Mouse (Mus musculus): ENCODE measurements at regions not wholly inside any gene's neighbourhood (a gene's known extent, or its start where the extent isn't known, plus 50 kb on each side); places are given as distances from the start of the nearest gene placed in this dataset.

GRCm38 (mm10) chr8:89171561-89171960, 127.6 kb upstream of the Sall1 start:
- H3K27ac ChIP-seq (replicated peaks; ENCODE audit: insufficient read depth, low read depth, low read length): no peak overlapping the region
- H3K79me2 ChIP-seq (ENCODE audit: control insufficient read depth, insufficient read depth, low read length): no peaks in the 10 kb centered on the region
- H3K27me3 ChIP-seq (ENCODE audit: control insufficient read depth, insufficient read depth, low read length): no peaks in the 10 kb centered on the region
- no peak overlapping the region for H3K9ac ChIP-seq (ENCODE audit: low read depth, low read length)
- no peak overlapping the region for H3K4me3 ChIP-seq (ENCODE audit: insufficient read depth, low read depth, low read length)
- no peaks in the 10 kb centered on the region for H3K4me1 ChIP-seq (ENCODE audit: control insufficient read depth, insufficient read depth, low read length)
- no peak for DNase-seq (ENCODE audit: extremely low read depth, low read depth, low spot score)
- TF ChIP-seq CTCF (IDR thresholded peaks at IDR 0.05; ENCODE audit: low read depth, low read length): no peak
- TF ChIP-seq POLR2A (IDR thresholded peaks at IDR 0.05; ENCODE audit: extremely low read depth, insufficient read depth, low read length): no peak
- no peaks in the 10 kb centered on the region for H3K36me3 ChIP-seq (ENCODE audit: control insufficient read depth, insufficient read depth, low read length)
- WGBS: 89% methylated on average over 5 of the region's 5 CpGs

- no peaks in the 10 kb centered on the region for H3K79me2 ChIP-seq (ENCODE audit: control insufficient read depth, insufficient read depth, low read length)
- no peak for DNase-seq (ENCODE audit: extremely low read depth, low read depth, low spot score)
- H3K4me3 ChIP-seq (ENCODE audit: insufficient read depth, low read depth, low read length): no peak overlapping the region
- no peaks in the 10 kb centered on the region for H3K27me3 ChIP-seq (ENCODE audit: control insufficient read depth, insufficient read depth, low read length)
- H3K4me1 ChIP-seq (ENCODE audit: control insufficient read depth, insufficient read depth, low read length): no peaks in the 10 kb centered on the region
- H3K27ac ChIP-seq (replicated peaks; ENCODE audit: insufficient read depth, low read depth, low read length): no peak overlapping the region
- no peak overlapping the region for H3K9ac ChIP-seq (ENCODE audit: low read depth, low read length)
- no peak for TF ChIP-seq POLR2A (IDR thresholded peaks at IDR 0.05; ENCODE audit: extremely low read depth, insufficient read depth, low read length)
- no peak for TF ChIP-seq CTCF (IDR thresholded peaks at IDR 0.05; ENCODE audit: low read depth, low read length)
- WGBS: 76% methylated on average over 7 of the region's 7 CpGs
- no peaks in the 10 kb centered on the region for H3K36me3 ChIP-seq (ENCODE audit: control insufficient read depth, insufficient read depth, low read length)
Measured at GRCm38 (mm10) chr8:89169484-89169883, 125.5 kb upstream of the Sall1 start.

GRCm38 (mm10) chr8:89167026-89167425, 123.1 kb upstream of the Sall1 start:
- no peaks in the 10 kb centered on the region for H3K4me1 ChIP-seq (ENCODE audit: control insufficient read depth, insufficient read depth, low read length)
- no peak for DNase-seq (ENCODE audit: extremely low read depth, low read depth, low spot score)
- H3K36me3 ChIP-seq (ENCODE audit: control insufficient read depth, insufficient read depth, low read length): no peaks in the 10 kb centered on the region
- no peak overlapping the region for H3K4me3 ChIP-seq (ENCODE audit: insufficient read depth, low read depth, low read length)
- WGBS: 83% methylated on average over 4 of the region's 4 CpGs
- no peak overlapping the region for H3K9ac ChIP-seq (ENCODE audit: low read depth, low read length)
- TF ChIP-seq CTCF (IDR thresholded peaks at IDR 0.05; ENCODE audit: low read depth, low read length) (no peak), POLR2A (IDR thresholded peaks at IDR 0.05; ENCODE audit: extremely low read depth, insufficient read depth, low read length) (no peak)
- H3K27me3 ChIP-seq (ENCODE audit: control insufficient read depth, insufficient read depth, low read length): no peaks in the 10 kb centered on the region
- no peaks in the 10 kb centered on the region for H3K79me2 ChIP-seq (ENCODE audit: control insufficient read depth, insufficient read depth, low read length)
- H3K27ac ChIP-seq (replicated peaks; ENCODE audit: insufficient read depth, low read depth, low read length): no peak overlapping the region

DNA sequence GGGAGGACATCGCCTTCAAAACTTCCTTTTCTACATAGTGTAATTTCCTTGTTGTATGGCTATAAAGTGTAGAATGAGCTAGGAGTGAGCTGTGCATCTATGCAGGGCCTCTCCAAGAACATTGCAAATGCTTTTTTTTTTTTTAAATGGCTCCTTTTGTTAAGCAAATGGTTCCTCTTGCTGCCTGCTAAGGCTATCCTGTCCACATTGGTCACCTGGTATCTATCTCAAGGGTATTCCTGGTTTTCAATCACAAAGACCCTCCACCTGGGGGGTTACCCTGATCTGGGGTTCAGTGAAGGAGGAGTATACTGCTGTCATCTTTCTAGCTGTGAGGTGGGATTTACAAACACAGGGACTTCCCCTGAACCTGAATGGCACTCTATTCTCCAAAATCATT, 112.9 kb upstream of the Sall1 start:
- WGBS: 98% methylated on average over 1 of the region's 1 CpGs
- no peaks in the 10 kb centered on the region for H3K79me2 ChIP-seq (ENCODE audit: control insufficient read depth, insufficient read depth, low read length)
- H3K36me3 ChIP-seq (ENCODE audit: control insufficient read depth, insufficient read depth, low read length): no peaks in the 10 kb centered on the region
- no peaks in the 10 kb centered on the region for H3K4me1 ChIP-seq (ENCODE audit: control insufficient read depth, insufficient read depth, low read length)
- no peak for DNase-seq (ENCODE audit: extremely low read depth, low read depth, low spot score)
- no peak overlapping the region for H3K4me3 ChIP-seq (ENCODE audit: insufficient read depth, low read depth, low read length)
- no peak for TF ChIP-seq POLR2A (IDR thresholded peaks at IDR 0.05; ENCODE audit: extremely low read depth, insufficient read depth, low read length)
- no peak for TF ChIP-seq CTCF (IDR thresholded peaks at IDR 0.05; ENCODE audit: low read depth, low read length)
- H3K27ac ChIP-seq (replicated peaks; ENCODE audit: insufficient read depth, low read depth, low read length): no peak overlapping the region
- no peak overlapping the region for H3K9ac ChIP-seq (ENCODE audit: low read depth, low read length)
- H3K27me3 ChIP-seq (ENCODE audit: control insufficient read depth, insufficient read depth, low read length): no peaks in the 10 kb centered on the region

DNA sequence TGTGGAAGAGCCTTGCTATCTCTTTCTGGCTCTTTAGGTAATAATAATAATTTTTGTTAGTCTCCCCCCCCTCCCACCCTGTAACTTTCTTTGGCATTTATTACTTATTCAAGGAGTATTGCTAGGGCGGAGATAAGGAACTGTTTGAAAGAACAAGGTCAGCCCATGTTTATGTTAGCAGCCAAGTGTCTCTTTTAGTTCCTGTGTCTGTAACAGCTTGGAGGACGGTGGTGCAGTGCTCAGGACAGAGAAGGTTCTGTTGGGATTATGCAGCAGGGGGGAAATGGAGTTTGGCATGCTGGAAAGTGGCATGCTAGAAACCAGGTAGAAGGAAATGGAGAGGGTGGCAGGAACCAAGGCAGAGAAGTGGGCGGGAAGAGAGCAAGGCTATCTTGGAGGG, 109.6 kb upstream of the Sall1 start:
- WGBS: 88% methylated on average over 3 of the region's 3 CpGs
- Histone ChIP-seq H3K36me3 (ENCODE audit: control insufficient read depth, insufficient read depth, low read length) (no peaks in the 10 kb centered on the region), H3K9ac (ENCODE audit: low read depth, low read length) (no peak overlapping the region)

GRCm38 (mm10) chr8:89152867-89153595, 109.1 kb upstream of the Sall1 start:
- Histone ChIP-seq H3K27ac (replicated peaks; ENCODE audit: insufficient read depth, low read depth, low read length) (no peak overlapping the region), H3K36me3 (ENCODE audit: control insufficient read depth, insufficient read depth, low read length) (no peaks in the 10 kb centered on the region), H3K9ac (ENCODE audit: low read depth, low read length) (no peak overlapping the region), H3K79me2 (ENCODE audit: control insufficient read depth, insufficient read depth, low read length) (no peaks in the 10 kb centered on the region), H3K4me1 (ENCODE audit: control insufficient read depth, insufficient read depth, low read length) (no peaks in the 10 kb centered on the region), H3K27me3 (ENCODE audit: control insufficient read depth, insufficient read depth, low read length) (no peaks in the 10 kb centered on the region; the same call in 1 of the 2 replicates), H3K4me3 (ENCODE audit: insufficient read depth, low read depth, low read length) (no peak overlapping the region)
- DNase-seq (ENCODE audit: extremely low read depth, low read depth, low spot score): no peak
- 78% methylated on average over 17 of the region's 17 CpGs for WGBS
- TF ChIP-seq CTCF (IDR thresholded peaks at IDR 0.05; ENCODE audit: low read depth, low read length) (no peak), POLR2A (IDR thresholded peaks at IDR 0.05; ENCODE audit: extremely low read depth, insufficient read depth, low read length) (no peak)

More for the DNA sequence above, 109.6 kb upstream of the Sall1 start:
- Histone ChIP-seq H3K27ac (replicated peaks; ENCODE audit: insufficient read depth, low read depth, low read length) (no peak overlapping the region), H3K79me2 (ENCODE audit: control insufficient read depth, insufficient read depth, low read length) (no peaks in the 10 kb centered on the region), H3K4me3 (ENCODE audit: insufficient read depth, low read depth, low read length) (no peak overlapping the region), H3K27me3 (ENCODE audit: control insufficient read depth, insufficient read depth, low read length) (no peaks in the 10 kb centered on the region; the same call in 1 of the 2 replicates), H3K4me1 (ENCODE audit: control insufficient read depth, insufficient read depth, low read length) (no peaks in the 10 kb centered on the region)
- no peak for DNase-seq (ENCODE audit: extremely low read depth, low read depth, low spot score)
- TF ChIP-seq CTCF (IDR thresholded peaks at IDR 0.05; ENCODE audit: low read depth, low read length) (no peak), POLR2A (IDR thresholded peaks at IDR 0.05; ENCODE audit: extremely low read depth, insufficient read depth, low read length) (no peak)
